Mouse (Mus musculus): ENCODE data around the gene Acvr1. TPM values are rescaled to one million over a fixed set of nuclear protein-coding genes. Genes with fewer than 3 reads are reported as not detected.

Acvr1 gene
- total and polyA plus RNA-seq, 3 experiments, result 0.11 TPM; not detected in 2

DNA sequence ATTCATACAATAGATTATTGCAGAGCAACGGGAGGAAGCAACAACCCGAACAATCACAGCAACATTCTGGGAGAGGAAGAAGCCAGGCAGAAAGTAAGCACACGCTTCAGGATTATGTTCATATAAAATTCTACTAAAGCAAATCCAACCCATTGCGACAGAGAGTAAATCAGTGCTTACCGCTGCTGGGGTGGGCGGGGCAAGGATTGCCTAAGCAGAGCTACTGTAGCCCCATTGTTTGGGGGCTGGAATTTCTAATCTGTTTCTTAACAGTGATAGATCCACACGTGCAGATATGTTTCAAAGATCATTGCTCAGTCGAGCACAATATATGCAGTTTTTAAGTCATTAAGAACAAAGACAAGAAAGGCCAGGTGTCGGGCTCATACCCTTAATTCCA, 149.3 kb downstream of the Acvr1 start:
- no peaks in the 10 kb centered on the region for H3K27me3 ChIP-seq (ENCODE audit: insufficient read depth, low read length)
- no peaks in the 10 kb centered on the region for H3K36me3 ChIP-seq (replicated peaks)
- DNase-seq (ENCODE audit: low spot score), result no peak
- no peak overlapping the region for H3K4me3 ChIP-seq (ENCODE audit: low read depth, low read length)
- no peak for ATAC-seq (ENCODE audit: extremely low read depth, insufficient number of reproducible peaks, low FRiP score, poor library complexity, severe bottlenecking)
- H3K4me1 ChIP-seq (ENCODE audit: insufficient read depth, low read depth, low read length), result no peaks in the 10 kb centered on the region
- TF ChIP-seq CTCF (IDR thresholded peaks at IDR 0.05; ENCODE audit: low read depth, low read length), result no peak
- TF ChIP-seq GATA2 (IDR thresholded peaks at IDR 0.05; ENCODE audit: borderline replicate concordance, low read depth, low read length), result no peak
- no peak for TF ChIP-seq TAL1 (conservative IDR thresholded peaks at IDR 0.05; ENCODE audit: low read depth, low read length)
- no peak for TF ChIP-seq POLR2AphosphoS5 (IDR thresholded peaks at IDR 0.05; ENCODE audit: insufficient replicate concordance, low read depth, low read length)
- TF ChIP-seq GATA1 (IDR thresholded peaks at IDR 0.05; ENCODE audit: borderline replicate concordance, low read length), result no peak
- peaks cover 32% of the 10 kb centered on the region for H3K9me3 ChIP-seq (replicated peaks)

DNA sequence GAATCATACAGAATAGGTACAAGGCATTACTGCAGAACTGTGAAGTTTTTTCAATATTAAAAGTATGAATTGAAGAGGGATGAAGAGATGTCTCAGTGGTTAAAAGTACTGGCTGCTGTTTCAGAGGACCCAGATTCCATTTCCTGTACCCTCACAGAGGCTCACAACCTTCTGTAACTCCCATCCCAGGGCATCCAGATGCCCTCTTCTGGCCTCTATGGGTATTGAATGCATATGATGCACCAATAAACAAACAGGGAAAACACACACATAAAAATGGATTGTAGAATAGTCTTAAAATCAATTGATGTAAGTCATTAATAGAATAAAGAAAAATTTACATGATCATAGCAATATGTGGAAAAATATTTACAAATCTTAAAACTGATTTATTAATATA, 151.9 kb downstream of the Acvr1 start:
- no peaks in the 10 kb centered on the region for H3K27me3 ChIP-seq (ENCODE audit: insufficient read depth, low read length)
- no peaks in the 10 kb centered on the region for H3K36me3 ChIP-seq (replicated peaks)
- TF ChIP-seq POLR2AphosphoS5 (IDR thresholded peaks at IDR 0.05; ENCODE audit: insufficient replicate concordance, low read depth, low read length) (no peak), GATA2 (IDR thresholded peaks at IDR 0.05; ENCODE audit: borderline replicate concordance, low read depth, low read length) (no peak), GATA1 (IDR thresholded peaks at IDR 0.05; ENCODE audit: borderline replicate concordance, low read length) (no peak), TAL1 (conservative IDR thresholded peaks at IDR 0.05; ENCODE audit: low read depth, low read length) (no peak), CTCF (IDR thresholded peaks at IDR 0.05; ENCODE audit: low read depth, low read length) (no peak)
- H3K4me3 ChIP-seq (ENCODE audit: low read depth, low read length), result no peak overlapping the region
- peaks cover 22% of the 10 kb centered on the region for H3K9me3 ChIP-seq (replicated peaks)
- DNase-seq (ENCODE audit: low spot score), result no peak
- H3K4me1 ChIP-seq (ENCODE audit: insufficient read depth, low read depth, low read length), result no peaks in the 10 kb centered on the region
- no peak for ATAC-seq (ENCODE audit: extremely low read depth, insufficient number of reproducible peaks, low FRiP score, poor library complexity, severe bottlenecking)

DNA sequence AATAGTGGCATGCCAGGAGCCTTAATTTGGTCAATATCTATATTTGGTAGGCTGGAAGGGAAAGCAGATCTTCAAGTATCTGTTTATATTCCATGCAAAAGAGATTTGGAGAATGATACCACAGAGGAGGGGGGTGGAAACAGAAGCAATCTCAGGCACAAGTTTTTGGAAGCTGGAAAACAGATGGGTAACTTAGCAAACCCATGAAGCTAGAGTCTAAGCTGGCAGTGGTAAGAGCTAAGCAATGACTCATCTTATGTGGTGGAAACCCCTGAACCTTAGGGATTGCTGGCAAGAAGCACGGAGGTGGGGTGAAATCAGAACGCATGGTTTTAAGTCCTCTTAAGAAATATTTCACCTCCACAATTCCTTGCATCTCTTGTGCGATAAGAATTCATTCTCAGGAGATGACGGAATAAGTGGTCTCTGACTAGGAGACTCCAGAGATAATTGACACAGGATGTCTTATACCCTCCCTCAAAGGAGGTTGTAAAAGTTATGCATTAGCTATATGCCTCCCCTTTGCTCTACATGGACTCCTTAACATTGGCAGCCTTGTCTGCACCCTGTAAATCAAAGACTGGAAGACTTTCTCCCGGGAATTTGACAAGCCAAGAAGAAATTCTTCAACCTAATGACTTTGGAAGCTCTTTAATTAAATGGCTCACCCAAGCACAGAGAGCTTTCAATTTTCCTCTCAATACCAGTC, 157.9 kb downstream of the Acvr1 start:
- H3K27me3 ChIP-seq (ENCODE audit: insufficient read depth, low read length), result no peaks in the 10 kb centered on the region
- TF ChIP-seq GATA1 (IDR thresholded peaks at IDR 0.05; ENCODE audit: borderline replicate concordance, low read length) (no peak), CTCF (IDR thresholded peaks at IDR 0.05; ENCODE audit: low read depth, low read length) (no peak), TAL1 (conservative IDR thresholded peaks at IDR 0.05; ENCODE audit: low read depth, low read length) (no peak), GATA2 (IDR thresholded peaks at IDR 0.05; ENCODE audit: borderline replicate concordance, low read depth, low read length) (no peak), POLR2AphosphoS5 (IDR thresholded peaks at IDR 0.05; ENCODE audit: insufficient replicate concordance, low read depth, low read length) (no peak)

DNA sequence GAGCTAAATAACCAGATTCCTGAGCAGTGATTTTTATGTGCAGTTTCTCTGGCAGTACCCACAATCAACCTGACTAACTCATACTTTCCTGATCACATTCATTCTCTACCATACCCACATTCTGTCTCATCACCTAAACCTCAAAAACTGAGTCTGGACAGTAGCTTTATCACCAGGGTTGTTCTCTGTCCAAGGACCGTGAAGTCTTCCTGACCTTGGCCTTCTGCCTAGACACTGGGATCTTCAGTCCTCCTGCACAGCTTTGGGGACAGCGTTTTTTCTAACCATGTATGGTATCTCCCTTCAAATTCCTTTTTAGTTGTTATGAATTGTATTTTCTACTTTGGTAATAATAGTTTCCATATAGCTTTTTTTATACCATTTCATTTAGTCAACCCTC, 163.5 kb downstream of the Acvr1 start:
- no peak overlapping the region for H3K4me3 ChIP-seq (ENCODE audit: low read depth, low read length)
- no peaks in the 10 kb centered on the region for H3K27me3 ChIP-seq (ENCODE audit: insufficient read depth, low read length)
- no peaks in the 10 kb centered on the region for H3K4me1 ChIP-seq (ENCODE audit: insufficient read depth, low read depth, low read length)
- H3K36me3 ChIP-seq (replicated peaks), result no peaks in the 10 kb centered on the region
- TF ChIP-seq GATA2 (IDR thresholded peaks at IDR 0.05; ENCODE audit: borderline replicate concordance, low read depth, low read length) (no peak), POLR2AphosphoS5 (IDR thresholded peaks at IDR 0.05; ENCODE audit: insufficient replicate concordance, low read depth, low read length) (no peak), TAL1 (conservative IDR thresholded peaks at IDR 0.05; ENCODE audit: low read depth, low read length) (no peak), GATA1 (IDR thresholded peaks at IDR 0.05; ENCODE audit: borderline replicate concordance, low read length) (no peak), CTCF (IDR thresholded peaks at IDR 0.05; ENCODE audit: low read depth, low read length) (no peak)
- DNase-seq (ENCODE audit: low spot score), result no peak
- H3K9me3 ChIP-seq (replicated peaks), result peaks cover 11% of the 10 kb centered on the region
- ATAC-seq (ENCODE audit: extremely low read depth, insufficient number of reproducible peaks, low FRiP score, poor library complexity, severe bottlenecking), result no peak

More for the DNA sequence above, 157.9 kb downstream of the Acvr1 start:
- H3K9me3 ChIP-seq (replicated peaks), result peaks cover 8% of the 10 kb centered on the region
- no peaks in the 10 kb centered on the region for H3K4me1 ChIP-seq (ENCODE audit: insufficient read depth, low read depth, low read length)
- no peaks in the 10 kb centered on the region for H3K36me3 ChIP-seq (replicated peaks)
- ATAC-seq (ENCODE audit: extremely low read depth, insufficient number of reproducible peaks, low FRiP score, poor library complexity, severe bottlenecking) (no peak), DNase-seq (ENCODE audit: low spot score) (no peak)
- H3K4me3 ChIP-seq (ENCODE audit: low read depth, low read length), result no peak overlapping the region

DNA sequence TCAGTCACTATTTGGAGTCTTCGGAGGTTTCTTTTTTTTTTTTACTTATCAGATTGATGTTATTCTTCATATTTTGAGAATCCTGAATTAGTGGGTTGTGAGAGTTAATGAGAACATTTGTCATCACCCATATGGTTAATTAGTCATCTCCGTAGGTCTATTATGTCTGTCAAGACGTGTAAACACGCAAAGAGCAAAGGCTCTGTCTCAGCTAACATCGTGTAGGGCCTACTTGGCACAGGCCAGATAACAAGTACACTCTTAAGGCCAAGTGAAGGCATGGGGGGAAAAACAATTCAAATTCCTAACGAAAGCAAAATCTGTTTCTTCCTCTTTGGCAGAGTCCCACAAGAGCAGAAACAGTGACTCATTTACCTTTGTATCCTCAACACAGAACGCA, 178.4 kb downstream of the Acvr1 start:
- Histone ChIP-seq H3K27me3 (ENCODE audit: insufficient read depth, low read length) (no peaks in the 10 kb centered on the region), H3K4me1 (ENCODE audit: insufficient read depth, low read depth, low read length) (no peaks in the 10 kb centered on the region), H3K36me3 (replicated peaks) (no peaks in the 10 kb centered on the region), H3K4me3 (ENCODE audit: low read depth, low read length) (no peak overlapping the region), H3K9me3 (replicated peaks) (peaks cover 11% of the 10 kb centered on the region)
- DNase-seq (ENCODE audit: low spot score) (no peak), ATAC-seq (ENCODE audit: extremely low read depth, insufficient number of reproducible peaks, low FRiP score, poor library complexity, severe bottlenecking) (no peak)
- no peak for TF ChIP-seq GATA1 (IDR thresholded peaks at IDR 0.05; ENCODE audit: borderline replicate concordance, low read length)
- no peak for TF ChIP-seq POLR2AphosphoS5 (IDR thresholded peaks at IDR 0.05; ENCODE audit: insufficient replicate concordance, low read depth, low read length)
- TF ChIP-seq CTCF (IDR thresholded peaks at IDR 0.05; ENCODE audit: low read depth, low read length), result no peak
- TF ChIP-seq TAL1 (conservative IDR thresholded peaks at IDR 0.05; ENCODE audit: low read depth, low read length), result no peak
- TF ChIP-seq GATA2 (IDR thresholded peaks at IDR 0.05; ENCODE audit: borderline replicate concordance, low read depth, low read length), result no peak

DNA sequence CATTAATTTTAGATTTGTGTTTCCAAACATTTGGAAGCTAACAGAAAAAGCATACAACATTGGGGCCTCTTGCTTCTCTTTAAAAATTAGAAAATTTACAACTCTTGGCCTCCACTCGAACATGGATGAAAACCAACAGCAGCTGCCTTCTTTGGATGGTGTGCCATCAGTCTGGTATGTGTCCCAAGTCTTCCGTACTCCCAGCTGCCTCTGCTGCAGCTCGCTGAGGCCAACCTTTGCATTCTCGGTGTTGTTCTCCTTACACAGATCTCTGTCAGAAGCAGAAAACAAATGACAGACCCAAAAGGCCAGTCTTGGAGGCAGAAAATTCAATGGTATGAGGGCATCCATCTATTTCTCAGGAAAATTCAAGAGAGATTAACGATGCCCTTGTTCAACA, 186.9 kb downstream of the Acvr1 start:
- H3K4me3 ChIP-seq (ENCODE audit: low read depth, low read length), result no peak overlapping the region
- H3K4me1 ChIP-seq (ENCODE audit: insufficient read depth, low read depth, low read length), result no peaks in the 10 kb centered on the region
- no peaks in the 10 kb centered on the region for H3K36me3 ChIP-seq (replicated peaks)
- peaks cover 21% of the 10 kb centered on the region for H3K9me3 ChIP-seq (replicated peaks)
- no peak for ATAC-seq (ENCODE audit: extremely low read depth, insufficient number of reproducible peaks, low FRiP score, poor library complexity, severe bottlenecking)
- TF ChIP-seq TAL1 (conservative IDR thresholded peaks at IDR 0.05; ENCODE audit: low read depth, low read length), result no peak
- TF ChIP-seq POLR2AphosphoS5 (IDR thresholded peaks at IDR 0.05; ENCODE audit: insufficient replicate concordance, low read depth, low read length), result no peak
- TF ChIP-seq CTCF (IDR thresholded peaks at IDR 0.05; ENCODE audit: low read depth, low read length), result no peak
- TF ChIP-seq GATA2 (IDR thresholded peaks at IDR 0.05; ENCODE audit: borderline replicate concordance, low read depth, low read length), result no peak
- no peak for TF ChIP-seq GATA1 (IDR thresholded peaks at IDR 0.05; ENCODE audit: borderline replicate concordance, low read length)
- no peaks in the 10 kb centered on the region for H3K27me3 ChIP-seq (ENCODE audit: insufficient read depth, low read length)
- no peak for DNase-seq (ENCODE audit: low spot score)

Measured in G1E (cell line).